In the genomic region with DNA sequence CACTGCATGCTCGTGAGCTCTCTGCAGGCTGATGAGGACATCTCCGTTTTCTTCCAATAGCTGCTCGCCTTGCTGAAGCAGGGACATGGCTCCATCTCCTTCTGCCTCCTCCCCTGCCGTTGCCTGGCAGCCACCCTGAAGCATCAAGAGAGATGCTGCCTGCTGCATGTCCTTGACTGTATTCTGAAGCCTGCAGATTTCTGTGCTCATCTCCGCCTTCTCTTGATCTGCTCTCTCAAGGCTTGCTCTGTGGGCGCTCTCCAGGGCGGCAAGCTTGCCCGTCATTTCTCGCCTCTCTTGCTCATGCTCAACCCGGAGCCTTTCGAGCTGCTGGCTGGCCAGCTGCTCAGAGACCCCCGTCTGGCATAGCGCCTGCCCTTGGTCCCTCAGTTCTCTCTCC, we compare ENCODE assay signal across 14 mouse cellular contexts. TPM values are rescaled to one million over a fixed set of nuclear protein-coding genes. Genes with fewer than 3 reads are reported as not detected.
DNase-seq lines count a peak whose midpoint lies in the region; ATAC-seq and TF ChIP-seq lines count a peak whose summit lies in the region.
"Had no signal": no experiment of that assay in that cellular context is flagged by ENCODE, and none has a peak within 500 bp of the region (broad histone marks: within the 10 kb centered on the region; RNA-seq: fewer than 3 reads in every experiment).

No protein-coding gene starts in this region.

- no peaks in the 10 kb centered on the region for H3K27me3 ChIP-seq in hindbrain, postnatal 0 days (ENCODE audit: insufficient read depth, low read length)
- no peaks in the 10 kb centered on the region for H3K27me3 ChIP-seq in hindbrain, embryonic 14.5 days (ENCODE audit: control insufficient read depth, insufficient read depth, low read length)
- H3K27me3 ChIP-seq: CH12.LX; hindbrain, embryonic 15.5 days had no signal

- peaks cover 35% of the 10 kb centered on the region; the same call in 1 of the 2 replicates for H3K36me3 ChIP-seq in hindbrain, postnatal 0 days (ENCODE audit: insufficient read depth, low read length)
- peaks cover 83% of the 10 kb centered on the region for H3K36me3 ChIP-seq in hindbrain, embryonic 14.5 days (replicated peaks; ENCODE audit: control insufficient read depth, insufficient read depth)

- no peak overlapping the region for H3K4me3 ChIP-seq in hindbrain, postnatal 0 days (ENCODE audit: low read length)
- H3K4me3 ChIP-seq in hindbrain, embryonic 14.5 days (replicated peaks; ENCODE audit: low read length) = no peak overlapping the region
- H3K4me3 ChIP-seq: hindbrain, embryonic 15.5 days had no signal

- no peak for TF ChIP-seq CTCF in hindbrain, postnatal 0 days (IDR thresholded peaks at IDR 0.05; ENCODE audit: low read depth)

- no peaks in the 10 kb centered on the region for H3K4me1 ChIP-seq in hindbrain, postnatal 0 days (ENCODE audit: insufficient read depth, low read length)
- H3K4me1 ChIP-seq in hindbrain, embryonic 14.5 days (replicated peaks; ENCODE audit: control insufficient read depth, insufficient read depth, low read length) = no peaks in the 10 kb centered on the region
- H3K4me1 ChIP-seq: hindbrain, embryonic 15.5 days had no signal

- H3K9me3 ChIP-seq in hindbrain, postnatal 0 days (ENCODE audit: low read length) = no peaks in the 10 kb centered on the region
- no peaks in the 10 kb centered on the region for H3K9me3 ChIP-seq in hindbrain, embryonic 14.5 days (ENCODE audit: control insufficient read depth, low read length)
- H3K9me3 ChIP-seq: hindbrain, embryonic 15.5 days had no signal

- ATAC-seq in hindbrain, postnatal 0 days = no peak
- no peak for ATAC-seq in hindbrain, embryonic 14.5 days (ENCODE audit: low FRiP score)
- ATAC-seq in megakaryocyte-erythroid progenitor cell, adult 5-6 weeks (replicated peaks; ENCODE audit: low FRiP score, low TSS enrichment, poor library complexity, severe bottlenecking) = no peak
- ATAC-seq: midbrain, embryonic 16.5 days had no signal

- 73% methylated on average over 13 of the region's 13 CpGs for WGBS in hindbrain, postnatal 0 days
- WGBS in hindbrain, embryonic 14.5 days = 90% methylated on average over 13 of the region's 13 CpGs

- no peak overlapping the region for H3K27ac ChIP-seq in hindbrain, postnatal 0 days
- no peak overlapping the region for H3K27ac ChIP-seq in hindbrain, embryonic 14.5 days
- H3K27ac ChIP-seq: hindbrain, embryonic 15.5 days; kidney, postnatal 0 days had no signal

- H3K9ac ChIP-seq in hindbrain, postnatal 0 days (replicated peaks; ENCODE audit: low read length) = no peak overlapping the region
- H3K9ac ChIP-seq in hindbrain, embryonic 14.5 days = no peak overlapping the region
- H3K9ac ChIP-seq: hindbrain, embryonic 15.5 days had no signal

- no peak overlapping the region for H3K4me2 ChIP-seq in hindbrain, postnatal 0 days (ENCODE audit: low read depth, low read length)
- H3K4me2 ChIP-seq in hindbrain, embryonic 14.5 days (replicated peaks) = no peak overlapping the region
- H3K4me2 ChIP-seq: hindbrain, embryonic 15.5 days had no signal

- peak; percentile 17 for DNase-seq in hindbrain, postnatal 0 days (ENCODE audit: low spot score)
- no peak for DNase-seq in hindbrain, embryonic 14.5 days (ENCODE audit: low spot score)
- DNase-seq in frontal cortex, postnatal 25 days (ENCODE audit: low spot score in 2 of 2) = peak; percentile 32 to 49
- peak; percentile 76 to 81 for DNase-seq in left cerebral cortex, adult 9 months (ENCODE audit: low spot score in 2 of 2)
- peak; percentile 69 to 86 for DNase-seq in right cerebral cortex, postnatal 36 days (ENCODE audit: low spot score in 2 of 2)
- no peak for DNase-seq in lung, adult 18-20 months
- DNase-seq: liver; lung, postnatal 14 days; thymus, postnatal 4 days had no signal

RNA-seq across cellular contexts. Expression of gene Sav1, which starts 56.6 kb away (rescaled TPM):
- 15.6 and 20.8 TPM in 2 replicates for total RNA-seq in hindbrain, postnatal 0 days (2014; rRNA removed)
- 2.4 and 2.5 TPM in 2 replicates for polyA plus RNA-seq in hindbrain, postnatal 0 days (2015; fragmentation: Nextera tagmentation; extraction: Ambion mirVana)
- 3.5 TPM in 2 replicates for polyA plus RNA-seq in hindbrain, embryonic 14.5 days (2014; fragmentation: Nextera tagmentation; extraction: Ambion mirVana)
- 126 and 133 TPM in 2 replicates for total RNA-seq in megakaryocyte-erythroid progenitor cell, adult 5-6 weeks (2014; fragmentation: Nextera tagmentation)
- total RNA-seq in megakaryocyte-erythroid progenitor cell, adult 5-6 weeks (2017) = 59.2 and 79.2 TPM in 2 replicates

Comparison
In these comparisons a context has a peak if more than half of its experiments do, and no peak if none do; other contexts are left out.
1. DNase-seq: peak in hindbrain, postnatal 0 days (single experiment), frontal cortex, postnatal 25 days (2 of 2), left cerebral cortex, adult 9 months (2 of 2) and right cerebral cortex, postnatal 36 days (2 of 2); none in hindbrain, embryonic 14.5 days (single experiment) and lung, adult 18-20 months (0 of 2).